8 mouse cellular contexts compared by ENCODE assay signal in the genomic region with DNA sequence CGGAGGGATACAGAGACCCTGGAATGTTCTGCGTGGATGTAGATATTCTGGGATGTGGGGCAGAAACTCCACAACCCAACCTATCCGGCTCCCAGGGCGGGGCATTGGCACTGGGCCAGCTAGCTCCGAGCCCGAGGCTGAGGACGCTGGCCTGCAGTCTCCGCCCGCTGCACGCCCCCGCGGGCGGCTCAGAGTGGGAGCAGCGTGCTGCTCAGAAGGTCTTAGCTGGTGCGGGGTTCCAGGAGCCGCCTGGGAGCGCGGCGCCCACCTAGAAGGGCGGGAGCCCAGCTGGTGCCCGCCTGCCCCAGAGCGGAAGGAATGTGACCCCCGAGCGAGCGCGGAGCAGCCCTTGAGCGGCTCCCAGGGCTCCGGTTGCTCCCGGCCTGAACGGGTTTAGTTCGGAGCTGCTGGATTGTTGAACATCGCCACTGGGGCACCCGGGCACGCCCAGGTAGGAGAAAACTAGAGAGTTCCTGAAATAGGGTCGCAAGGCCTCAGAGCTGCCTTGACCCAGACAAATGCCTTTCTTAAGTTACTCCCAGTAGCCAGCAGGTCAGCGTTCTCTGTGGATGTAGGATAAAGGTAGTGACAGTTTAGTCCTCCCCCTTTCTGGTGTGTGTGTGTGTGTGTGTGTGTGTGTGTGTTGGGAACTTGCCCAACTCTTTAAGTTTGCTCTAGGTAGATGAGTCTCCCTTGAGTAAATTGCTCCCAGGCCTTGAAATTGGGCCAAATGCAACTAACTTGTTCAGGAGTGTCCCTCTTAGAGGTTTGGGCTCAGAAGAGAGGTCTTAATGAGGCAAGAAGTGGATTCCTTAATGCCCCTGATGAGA. TPM values are rescaled to one million over a fixed set of nuclear protein-coding genes. Genes with fewer than 3 reads are reported as not detected.
DNase-seq lines count a peak whose midpoint lies in the region; ATAC-seq and TF ChIP-seq lines count a peak whose summit lies in the region.

No protein-coding gene starts in this region.

- no peaks in the 10 kb centered on the region for H3K27me3 ChIP-seq in embryonic facial prominence, embryonic 13.5 days
- no peaks in the 10 kb centered on the region for H3K27me3 ChIP-seq in kidney, adult 2 months (replicated peaks; ENCODE audit: control insufficient read depth, insufficient read depth, low read length)
- H3K27me3 ChIP-seq in limb, embryonic 12.5 days, result no peaks in the 10 kb centered on the region
- H3K27me3 ChIP-seq in midbrain, embryonic 15.5 days (replicated peaks), result 0 out of 2 replicates have a peak, but pooled peaks cover 3% of the 10 kb centered on the region

- WGBS in embryonic facial prominence, embryonic 13.5 days, result 1% methylated on average over 36 of the region's 36 CpGs
- WGBS in kidney, adult 2 months, result 1% methylated on average over 36 of the region's 36 CpGs
- 6% methylated on average over 36 of the region's 36 CpGs for WGBS in limb, embryonic 12.5 days
- WGBS in midbrain, embryonic 15.5 days, result 4% methylated on average over 36 of the region's 36 CpGs

- H3K4me1 ChIP-seq in embryonic facial prominence, embryonic 13.5 days, result peaks cover 51% of the 10 kb centered on the region
- no peaks in the 10 kb centered on the region for H3K4me1 ChIP-seq in kidney, adult 2 months (ENCODE audit: control insufficient read depth, insufficient read depth, low read length)
- peaks cover 12% of the 10 kb centered on the region for H3K4me1 ChIP-seq in limb, embryonic 12.5 days (replicated peaks)
- peaks cover 10% of the 10 kb centered on the region for H3K4me1 ChIP-seq in midbrain, embryonic 15.5 days

- peak; percentile 15 for DNase-seq in thymus, postnatal 14 days
- DNase-seq in thymus, postnatal 10 days (ENCODE audit: low spot score in 2 of 2), result no peak
- peak; percentile 92 for DNase-seq in heart, adult 18-20 months
- DNase-seq in kidney, adult 2 months, result peak; percentile 82
- DNase-seq in spleen, postnatal 14 days (ENCODE audit: low spot score in 2 of 2), result peak; percentile 35 to 59

- no peaks in the 10 kb centered on the region for H3K9me3 ChIP-seq in embryonic facial prominence, embryonic 13.5 days
- H3K9me3 ChIP-seq in limb, embryonic 12.5 days, result no peaks in the 10 kb centered on the region
- no peaks in the 10 kb centered on the region for H3K9me3 ChIP-seq in midbrain, embryonic 15.5 days

- peak overlapping the region; percentile 53 for H3K4me3 ChIP-seq in embryonic facial prominence, embryonic 13.5 days
- peak overlapping the region; percentile 50 for H3K4me3 ChIP-seq in kidney, adult 2 months (ENCODE audit: insufficient read depth, low read depth, low read length)
- H3K4me3 ChIP-seq in limb, embryonic 12.5 days (replicated peaks), result peak overlapping the region; percentile 55
- H3K4me3 ChIP-seq in midbrain, embryonic 15.5 days, result peak overlapping the region; percentile 46

- TF ChIP-seq CTCF in kidney, adult 2 months (conservative IDR thresholded peaks at IDR 0.05; ENCODE audit: insufficient read depth, insufficient read length, low read depth, low read length), result no peak

- H3K36me3 ChIP-seq in embryonic facial prominence, embryonic 13.5 days, result no peaks in the 10 kb centered on the region
- H3K36me3 ChIP-seq in kidney, adult 2 months (ENCODE audit: control insufficient read depth, insufficient read depth, low read length), result no peaks in the 10 kb centered on the region
- no peaks in the 10 kb centered on the region for H3K36me3 ChIP-seq in limb, embryonic 12.5 days
- H3K36me3 ChIP-seq in midbrain, embryonic 15.5 days (replicated peaks), result no peaks in the 10 kb centered on the region

- ATAC-seq in embryonic facial prominence, embryonic 13.5 days (ENCODE audit: insufficient number of reproducible peaks, insufficient read depth, low FRiP score, low TSS enrichment, low read depth), result peak; percentile 54
- ATAC-seq in limb, embryonic 12.5 days (ENCODE audit: insufficient number of reproducible peaks, insufficient read depth, low FRiP score, low TSS enrichment, low read depth), result peak; percentile 91
- ATAC-seq in midbrain, embryonic 15.5 days (replicated peaks), result peak; percentile 87

- H3K9ac ChIP-seq in embryonic facial prominence, embryonic 13.5 days, result peak overlapping the region; percentile 76
- H3K9ac ChIP-seq in limb, embryonic 12.5 days (replicated peaks), result peak overlapping the region; percentile 75
- peak overlapping the region; percentile 49 for H3K9ac ChIP-seq in midbrain, embryonic 15.5 days

- H3K4me2 ChIP-seq in embryonic facial prominence, embryonic 13.5 days, result peak overlapping the region; percentile 83
- H3K4me2 ChIP-seq in limb, embryonic 12.5 days, result peak overlapping the region; percentile 78
- peak overlapping the region; percentile 87 for H3K4me2 ChIP-seq in midbrain, embryonic 15.5 days

- no peak for TF ChIP-seq POLR2A in kidney, adult 2 months (IDR thresholded peaks at IDR 0.05; ENCODE audit: low read depth, low read length)

- H3K27ac ChIP-seq in embryonic facial prominence, embryonic 13.5 days, result peak overlapping the region; percentile 69
- peak overlapping the region; percentile 63; the same call in 1 of the 2 replicates for H3K27ac ChIP-seq in kidney, adult 2 months (ENCODE audit: insufficient read depth, low read depth, low read length)
- H3K27ac ChIP-seq in limb, embryonic 12.5 days, result no peak overlapping the region
- no peak overlapping the region for H3K27ac ChIP-seq in midbrain, embryonic 15.5 days

RNA-seq across cellular contexts. Expression of a gene that starts 41.8 kb away (rescaled TPM):
- polyA plus RNA-seq in embryonic facial prominence, embryonic 13.5 days (2015; fragmentation: Nextera tagmentation; extraction: Ambion mirVana), result 6.7 and 7.2 TPM in 2 replicates
- total RNA-seq in heart, adult 18-20 months (2021), result 1 to 10 TPM; 5.6 to 6.3 TPM
- 3.3 and 3.4 TPM in 2 replicates for polyA plus RNA-seq in kidney, adult 2 months (2012; rRNA removed)
- 4.0 and 4.1 TPM in 2 replicates for polyA plus RNA-seq in limb, embryonic 12.5 days (2016; fragmentation: Nextera tagmentation; extraction: Ambion mirVana)
- polyA plus RNA-seq in midbrain, embryonic 15.5 days (2015; fragmentation: Nextera tagmentation; extraction: Ambion mirVana), result 0.80 and 0.83 TPM in 2 replicates

RNA-seq across cellular contexts. Expression of a gene that starts 57.8 kb away (rescaled TPM):
- 11.4 and 12.1 TPM in 2 replicates for polyA plus RNA-seq in embryonic facial prominence, embryonic 13.5 days (2015; fragmentation: Nextera tagmentation; extraction: Ambion mirVana)
- total RNA-seq in heart, adult 18-20 months (2021), result under 1 TPM; 0.55 to 0.87 TPM
- polyA plus RNA-seq in kidney, adult 2 months (2012; rRNA removed), result 1.3 and 1.4 TPM in 2 replicates
- polyA plus RNA-seq in limb, embryonic 12.5 days (2016; fragmentation: Nextera tagmentation; extraction: Ambion mirVana), result 2.3 and 2.4 TPM in 2 replicates
- polyA plus RNA-seq in midbrain, embryonic 15.5 days (2015; fragmentation: Nextera tagmentation; extraction: Ambion mirVana), result 0.68 and 1.1 TPM in 2 replicates

Comparison
In these comparisons a context has a peak if more than half of its experiments do, and no peak if none do; other contexts are left out.
1. DNase-seq: peak in thymus, postnatal 14 days (single experiment), heart, adult 18-20 months (2 of 2), kidney, adult 2 months (single experiment) and spleen, postnatal 14 days (2 of 2); none in thymus, postnatal 10 days (0 of 2).
2. H3K27ac ChIP-seq: peak in embryonic facial prominence, embryonic 13.5 days (single experiment) and kidney, adult 2 months (single experiment); none in limb, embryonic 12.5 days (single experiment) and midbrain, embryonic 15.5 days (single experiment).
3. Peak in every context shown above with its lines, with median percentiles within 50 percentile points of each other: ATAC-seq, H3K4me2 ChIP-seq, H3K4me3 ChIP-seq and H3K9ac ChIP-seq.